Mouse (Mus musculus) thymus, adult 18-20 months (tissue): Measurements from ENCODE around the gene Agfg2.
A peak's percentile ranks its signal among the peaks of the same experiment; 100 is the strongest.

ENCODE experiments used
- DNase-seq, 2 experiments: peaks; one replicate each; pipeline ENCODE4 v3.0.0; 2022; ENCODE audit warnings: mixed read lengths in 2 of 2

The Agfg2 gene

GRCm38 (mm10) chr5:137684294-137685123, at the start of gene Agfg2:
Gene Agfg2 (minus strand): TSS chr5:137684726.
- peak; percentile 99 to 100 for DNase-seq

GRCm38 (mm10) chr5:137733638-137734288, 49.2 kb upstream of the Agfg2 start:
- no peak for DNase-seq

- DNase-seq = no peak
These were observed 42.2 kb upstream of the Agfg2 start for GRCm38 (mm10) chr5:137726767-137727166.

GRCm38 (mm10) chr5:137723840-137724239, 39.3 kb upstream of the Agfg2 start:
- DNase-seq = no peak

GRCm38 (mm10) chr5:137720558-137721164, 36.1 kb upstream of the Agfg2 start:
- DNase-seq = peak; percentile 56 to 78

- no peak for DNase-seq
These were observed 34.6 kb upstream of the Agfg2 start for GRCm38 (mm10) chr5:137719088-137719487.

GRCm38 (mm10) chr5:137718020-137718790, 33.7 kb upstream of the Agfg2 start:
- no peak for DNase-seq

GRCm38 (mm10) chr5:137715685-137716084, 31.2 kb upstream of the Agfg2 start:
- no peak for DNase-seq

- no peak for DNase-seq
These were observed 28.9 kb upstream of the Agfg2 start for GRCm38 (mm10) chr5:137713454-137713853.

GRCm38 (mm10) chr5:137706913-137707633, 22.5 kb upstream of the Agfg2 start:
- peak; percentile 76 to 84 for DNase-seq

- peak; percentile 39 to 60 for DNase-seq
These were observed 20.7 kb upstream of the Agfg2 start for GRCm38 (mm10) chr5:137705242-137705641.

GRCm38 (mm10) chr5:137699850-137700249, 15.3 kb upstream of the Agfg2 start:
- no peak for DNase-seq

GRCm38 (mm10) chr5:137699080-137699479, 14.6 kb upstream of the Agfg2 start:
- DNase-seq = peak in 1 of 2 experiments; percentile 55

- no peak for DNase-seq
These were observed 11.4 kb upstream of the Agfg2 start for GRCm38 (mm10) chr5:137695930-137696329.

GRCm38 (mm10) chr5:137694796-137695195, 10.3 kb upstream of the Agfg2 start:
- no peak for DNase-seq

- no peak for DNase-seq
These were observed 7.4 kb upstream of the Agfg2 start for GRCm38 (mm10) chr5:137691881-137692280.

- no peak for DNase-seq
These were observed 6.0 kb upstream of the Agfg2 start for GRCm38 (mm10) chr5:137690531-137690930.

- peak in 1 of 2 experiments; percentile 50 for DNase-seq
These were observed 5.4 kb upstream of the Agfg2 start for GRCm38 (mm10) chr5:137689974-137690373.

- peak in 1 of 2 experiments; percentile 46 for DNase-seq
These were observed 1.7 kb upstream of the Agfg2 start for GRCm38 (mm10) chr5:137686127-137686790.

- DNase-seq = no peak
These were observed 1.1 kb upstream of the Agfg2 start for GRCm38 (mm10) chr5:137685653-137686052.
